Mouse (Mus musculus) CH12F3 (cell line): ENCODE data around the gene Crybb1.

Experiments
- in situ Hi-C: fragments of 300-500 bp; cut with MboI; formaldehyde crosslinking; loops from 2 replicates; pipeline ENCODE4 v1.14.3; 2020; ENCODE audit warnings: low sequenced_read_pairs

Gene Crybb1

DNA sequence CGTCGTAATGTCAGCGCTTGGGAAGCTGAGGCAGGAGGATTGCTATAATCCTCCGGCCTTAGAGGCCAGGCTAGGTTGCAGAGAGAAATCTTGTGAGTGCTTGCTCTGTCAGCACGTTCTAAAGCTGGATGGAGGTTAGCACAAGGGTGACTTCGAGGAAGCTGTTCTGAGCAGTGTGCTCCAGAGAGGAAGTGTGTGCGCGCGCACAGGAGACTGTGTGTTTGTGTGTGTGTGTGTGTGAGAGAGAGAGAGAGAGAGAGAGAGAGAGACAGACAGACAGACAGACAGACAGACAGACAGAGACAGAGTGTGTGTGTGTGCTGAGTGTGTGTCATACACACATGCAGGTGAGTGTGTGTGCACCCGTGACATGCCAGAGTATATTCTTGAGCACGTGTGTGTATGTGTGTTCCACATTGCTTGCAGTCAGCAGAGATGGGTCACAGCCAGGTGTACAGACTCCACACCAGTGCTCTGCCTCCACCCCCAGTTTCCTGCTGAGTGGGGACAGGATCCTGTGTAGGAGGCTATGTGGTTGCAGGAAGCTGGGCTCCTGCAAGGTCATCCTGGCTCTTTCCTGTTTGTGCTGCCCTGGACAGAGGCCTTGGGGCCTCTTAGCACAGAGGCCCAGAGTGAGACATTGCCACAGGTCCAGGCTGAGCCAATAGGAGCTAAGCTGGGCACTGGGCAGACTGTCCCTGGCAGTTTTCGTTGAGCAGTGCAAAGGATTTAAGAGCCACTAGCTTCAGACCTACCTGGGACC lies 42.8 kb downstream of the Crybb1 start:
- in situ Hi-C loops, result no loop called here

DNA sequence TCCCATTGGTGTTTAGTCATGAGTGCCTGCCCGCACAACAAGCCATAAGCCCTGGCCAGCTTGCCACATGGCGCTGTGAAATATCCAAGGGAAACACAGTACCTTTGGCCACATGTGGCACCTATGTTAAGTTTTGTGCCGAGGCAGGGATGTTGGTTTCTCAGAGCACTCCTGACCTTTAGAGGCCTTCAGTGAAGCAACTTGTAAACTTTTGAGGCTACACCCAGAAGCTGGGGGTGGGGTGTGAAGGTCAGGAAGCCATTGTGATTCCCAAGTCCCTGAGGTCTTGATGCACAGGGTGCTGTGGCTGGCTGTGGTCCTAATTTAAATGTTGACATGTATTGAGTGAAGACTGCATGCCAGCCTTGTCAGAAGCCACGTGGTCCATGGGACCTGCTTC lies 43.8 kb downstream of the Crybb1 start:
- in situ Hi-C loops, result no loop called here

DNA sequence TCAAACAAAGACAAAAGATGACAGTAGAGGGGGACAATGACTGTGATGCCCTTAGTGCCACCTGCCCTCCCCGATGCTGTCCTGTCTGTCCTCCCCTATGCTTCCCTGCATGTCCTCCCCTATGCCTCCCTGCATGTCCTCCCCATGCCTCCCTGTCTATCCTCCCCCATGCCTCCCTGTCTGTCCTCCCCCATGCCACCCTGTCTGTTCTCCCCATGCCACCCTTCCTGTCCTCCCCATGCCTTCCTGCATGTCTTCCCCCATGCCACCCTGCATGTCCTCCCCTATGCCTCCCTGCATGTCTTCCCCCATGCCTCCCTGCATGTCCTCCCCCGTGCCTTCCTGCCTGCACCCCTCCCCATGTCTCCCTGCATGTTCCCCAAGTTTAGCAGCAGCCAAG lies 44.5 kb downstream of the Crybb1 start:
- in situ Hi-C loops, result no loop called here

GRCm38 (mm10) chr5:112300721-112301308 lies 45.2 kb downstream of the Crybb1 start:
- in situ Hi-C loops, result no loop called here

DNA sequence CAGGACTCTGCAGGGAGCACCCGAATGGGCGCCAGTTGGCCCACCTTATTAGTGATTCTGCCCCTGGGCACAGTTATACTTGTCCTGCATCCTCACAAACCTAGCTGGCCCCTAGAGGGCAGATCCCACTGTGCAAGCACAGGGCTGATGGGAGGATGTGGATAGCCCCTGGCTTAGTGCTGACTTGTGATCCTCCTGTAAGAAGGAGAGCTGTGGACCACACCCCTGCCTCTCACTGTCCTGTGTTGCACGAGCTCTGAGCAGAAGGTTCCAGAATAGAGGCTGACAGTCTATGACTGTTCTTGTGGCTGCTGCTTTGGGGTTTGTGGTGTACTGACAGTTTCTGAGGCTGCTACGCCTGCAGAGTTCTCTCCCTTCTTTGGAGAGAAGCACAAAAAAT lies 46.1 kb downstream of the Crybb1 start:
- in situ Hi-C loops, result no loop called here

- in situ Hi-C loops, result no loop called here
These were observed 46.7 kb downstream of the Crybb1 start for GRCm38 (mm10) chr5:112302310-112302709.

DNA sequence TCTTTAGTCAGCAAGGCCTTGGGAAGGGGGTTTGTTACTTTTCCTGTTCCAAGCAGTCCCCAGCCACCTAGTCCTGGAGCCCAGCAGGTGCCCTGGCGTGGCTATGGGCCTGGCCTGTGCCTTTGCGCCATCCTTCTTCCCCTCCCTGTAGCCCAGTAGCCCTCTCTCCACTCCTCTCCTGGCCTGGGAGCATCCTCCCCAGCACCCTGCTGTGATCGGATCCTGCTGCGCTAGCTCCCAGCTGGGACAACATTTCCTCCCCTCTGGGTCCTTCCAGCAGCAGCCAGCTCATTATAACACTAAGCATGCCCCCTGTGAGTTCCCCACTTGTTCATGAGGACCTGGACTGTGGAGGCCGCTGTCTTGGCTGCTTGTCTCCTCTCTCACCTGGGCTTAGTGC lies 50.2 kb downstream of the Crybb1 start:
- in situ Hi-C loops, result no loop called here

- in situ Hi-C loops, result no loop called here
These were observed 57.7 kb downstream of the Crybb1 start for GRCm38 (mm10) chr5:112313222-112313885.

GRCm38 (mm10) chr5:112316468-112316867 lies 60.9 kb downstream of the Crybb1 start:
- in situ Hi-C loops, result no loop called here

GRCm38 (mm10) chr5:112317328-112317727 lies 61.7 kb downstream of the Crybb1 start:
- in situ Hi-C loops, result no loop called here
